Mouse (Mus musculus): ENCODE measurements around the gene Arhgap20.

The Arhgap20 gene

GRCm38 (mm10) chr9:51798251-51798650 is 33.1 kb downstream of the Arhgap20 start:
- in situ Hi-C loops (cut with MseI, MboI), result no loop called here

DNA sequence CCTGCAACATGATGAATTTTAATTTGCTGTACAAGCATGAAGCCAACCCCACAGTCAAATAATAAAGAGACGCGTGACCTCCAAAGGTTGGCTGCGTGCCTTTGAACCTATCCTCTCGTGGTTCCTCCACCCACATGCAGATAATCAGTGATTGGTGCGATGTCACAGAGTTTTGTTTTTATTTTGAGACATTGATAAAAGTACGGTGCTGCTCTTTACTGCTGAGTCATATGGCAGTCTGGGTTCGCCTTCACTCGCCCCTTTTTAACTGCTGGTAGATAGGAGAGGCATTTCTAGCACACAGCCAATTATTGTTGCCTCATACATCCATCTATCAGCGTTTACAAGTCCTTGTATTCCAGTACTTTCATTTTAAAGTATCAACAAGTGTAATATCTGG is 34.0 kb downstream of the Arhgap20 start:
- in situ Hi-C loops (cut with MseI, MboI), result no loop called here

DNA sequence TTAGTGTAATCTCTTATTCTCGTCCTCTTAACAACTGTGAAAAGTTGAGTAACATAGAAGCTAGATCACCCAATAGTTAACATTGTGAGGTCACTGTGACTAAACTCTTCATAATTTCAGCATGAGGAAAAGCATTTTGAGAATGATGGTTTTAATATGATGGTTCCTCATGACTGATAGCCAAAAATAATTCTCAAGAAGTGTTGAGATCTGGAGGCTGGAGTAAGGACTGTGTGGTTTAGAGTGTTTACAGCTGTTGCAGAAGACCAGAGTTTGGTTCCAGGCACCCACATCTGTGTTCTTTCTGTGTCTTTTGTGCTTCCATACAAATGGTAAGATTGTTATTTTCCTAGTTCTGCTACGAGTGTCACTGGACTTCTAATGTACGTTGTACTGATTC is 42.1 kb downstream of the Arhgap20 start:
- in situ Hi-C loops (cut with MseI, MboI), result no loop called here

DNA sequence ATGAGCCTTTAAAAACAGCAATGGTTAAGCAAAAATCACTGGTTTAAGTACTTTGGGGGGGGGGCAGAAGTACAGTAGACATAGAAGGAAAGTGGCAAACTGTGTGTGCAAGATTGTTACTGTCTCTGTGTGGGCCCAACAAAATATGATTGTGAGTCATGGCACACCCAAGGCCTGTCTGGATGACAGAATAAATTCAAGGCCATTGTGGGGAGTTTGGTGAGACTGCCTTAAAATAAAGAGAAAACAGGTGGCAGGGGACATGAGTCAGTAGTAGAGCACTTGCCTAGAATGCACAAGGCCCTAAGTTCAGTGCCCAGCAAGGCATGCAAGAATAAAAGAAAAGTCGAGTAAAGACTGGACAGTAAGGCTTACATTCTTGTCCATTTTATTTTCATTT is 47.8 kb downstream of the Arhgap20 start:
- in situ Hi-C loops (cut with MseI, MboI), result no loop called here

DNA sequence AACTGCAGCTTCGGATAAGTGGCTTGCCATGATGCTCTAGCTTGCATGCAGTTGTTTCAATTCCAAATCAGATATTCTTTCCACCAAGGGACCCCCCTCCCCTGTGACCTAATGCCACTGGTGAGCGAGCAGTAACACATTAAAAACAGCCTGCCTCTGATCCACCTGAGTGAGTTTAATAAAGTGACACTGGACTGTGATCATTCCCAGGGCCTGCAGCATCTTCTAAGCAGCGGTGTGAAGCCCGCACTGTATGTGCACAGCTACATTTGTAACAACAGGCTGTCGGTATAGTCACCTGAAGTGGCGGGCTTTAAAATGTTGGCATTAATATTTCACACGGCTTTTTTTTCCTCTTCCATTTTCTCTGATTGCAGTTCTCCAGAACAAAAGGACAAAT is 59.4 kb downstream of the Arhgap20 start:
- in situ Hi-C loops (cut with MseI, MboI), result no loop called here

- in situ Hi-C loops (cut with MseI, MboI), result no loop called here
These were observed 66.5 kb downstream of the Arhgap20 start for GRCm38 (mm10) chr9:51831596-51831995.

- in situ Hi-C loops (cut with MseI, MboI), result no loop called here
These were observed 67.2 kb downstream of the Arhgap20 start for GRCm38 (mm10) chr9:51832368-51832767.

DNA sequence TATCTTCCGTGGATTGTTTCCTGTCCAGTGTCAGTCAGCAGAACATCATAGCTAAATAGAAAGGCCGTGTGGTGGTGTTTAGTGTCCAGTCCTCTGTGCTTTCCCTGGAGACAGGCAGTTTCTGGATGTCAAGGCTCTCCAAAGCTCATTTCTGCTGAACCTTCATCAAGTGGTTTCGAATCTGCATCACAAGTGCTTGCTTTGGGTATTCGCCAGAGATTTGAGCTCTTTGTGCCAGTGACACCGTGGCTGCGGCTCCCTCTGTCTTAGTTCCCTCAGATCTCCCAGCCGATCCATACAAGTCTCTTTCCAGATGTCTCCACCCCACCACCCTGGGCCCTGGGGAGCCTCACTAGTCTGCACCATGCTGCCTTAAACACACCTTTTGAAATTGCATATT is 72.6 kb downstream of the Arhgap20 start:
- in situ Hi-C loops (cut with MseI, MboI), result no loop called here

- in situ Hi-C loops (cut with MseI, MboI), result no loop called here
These were observed 78.1 kb downstream of the Arhgap20 start for GRCm38 (mm10) chr9:51843216-51843615.

DNA sequence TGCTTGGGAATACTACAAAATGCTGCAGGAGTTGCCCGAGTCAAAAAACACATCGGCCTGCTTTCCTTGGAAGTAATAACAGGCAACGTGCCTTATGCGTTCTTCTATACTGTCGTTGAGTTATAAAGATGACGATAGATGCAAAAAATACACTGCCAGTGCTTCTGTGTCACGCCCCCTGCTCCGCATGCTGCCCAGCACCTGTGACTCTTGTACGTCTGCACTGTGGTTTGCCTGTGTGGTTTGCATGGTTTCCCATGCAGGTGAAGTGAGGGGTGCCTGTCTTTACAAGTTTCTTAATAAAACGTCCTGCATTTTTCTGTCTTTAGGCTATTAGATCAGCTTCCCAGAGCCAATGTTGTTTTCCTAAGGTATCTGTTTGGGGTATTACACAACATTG is 80.7 kb downstream of the Arhgap20 start:
- in situ Hi-C loops (cut with MseI, MboI), result no loop called here

DNA sequence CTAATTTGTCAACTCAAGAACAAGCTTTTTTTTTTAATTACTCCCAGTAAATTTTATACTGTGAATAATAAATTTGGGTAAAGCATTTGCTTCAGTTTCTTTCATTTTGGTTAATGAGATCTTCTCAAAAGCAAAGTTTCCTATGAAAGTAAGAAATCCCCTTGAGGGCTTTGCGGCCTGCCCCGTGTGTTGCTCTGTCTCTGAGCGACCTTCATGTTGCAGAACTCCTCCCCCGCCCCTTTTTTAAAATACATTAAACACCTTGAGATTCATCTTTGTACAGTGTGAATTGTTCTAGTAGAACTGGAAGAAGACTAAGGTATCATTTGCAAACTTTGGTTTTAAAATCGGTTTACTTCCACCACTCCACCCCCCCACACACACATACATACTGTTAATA is 88.6 kb downstream of the Arhgap20 start:
- in situ Hi-C loops (cut with MseI, MboI), result no loop called here

DNA sequence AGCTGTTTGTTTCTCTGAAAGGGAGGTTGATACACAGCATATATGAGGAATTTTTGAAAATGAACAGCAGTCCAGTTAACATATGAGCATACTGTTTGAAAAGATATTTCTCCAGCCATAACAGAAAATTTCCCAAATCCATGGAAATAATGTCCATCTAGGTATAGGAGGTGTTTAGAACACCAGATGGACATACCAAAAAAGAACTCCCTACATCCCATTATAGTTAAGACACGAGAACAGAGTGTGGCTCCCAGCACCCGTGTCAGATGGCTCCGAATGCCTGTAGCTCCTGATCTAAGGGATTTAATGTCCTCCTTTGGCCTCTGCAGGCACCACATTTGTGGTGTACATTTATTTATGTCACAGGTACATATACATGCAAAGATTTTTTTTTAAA is 99.1 kb downstream of the Arhgap20 start:
- in situ Hi-C loops (cut with MseI, MboI), result no loop called here

DNA sequence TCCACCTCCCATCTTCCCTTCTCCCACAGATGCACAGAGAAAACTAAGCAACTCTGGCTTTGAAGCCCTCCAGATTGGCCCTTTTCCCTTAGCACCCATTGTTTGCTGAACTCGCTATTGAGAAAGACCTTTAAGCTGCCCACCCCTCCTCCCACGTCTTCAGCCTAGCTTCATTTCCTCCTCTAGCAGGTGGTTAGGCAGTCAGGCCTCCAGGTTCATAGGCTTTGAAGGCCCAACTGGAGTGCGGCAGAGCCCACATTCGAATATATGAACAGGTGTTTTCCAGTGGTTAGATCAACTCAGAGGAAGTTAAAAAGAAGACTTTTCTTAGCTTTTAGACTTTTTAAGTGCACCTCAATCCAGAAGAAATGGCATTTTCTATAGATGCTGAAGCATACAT is 101.5 kb downstream of the Arhgap20 start:
- in situ Hi-C loops (cut with MseI, MboI), result no loop called here

- in situ Hi-C loops (cut with MseI, MboI), result no loop called here
These were observed 103.9 kb downstream of the Arhgap20 start for GRCm38 (mm10) chr9:51869056-51869455.

DNA sequence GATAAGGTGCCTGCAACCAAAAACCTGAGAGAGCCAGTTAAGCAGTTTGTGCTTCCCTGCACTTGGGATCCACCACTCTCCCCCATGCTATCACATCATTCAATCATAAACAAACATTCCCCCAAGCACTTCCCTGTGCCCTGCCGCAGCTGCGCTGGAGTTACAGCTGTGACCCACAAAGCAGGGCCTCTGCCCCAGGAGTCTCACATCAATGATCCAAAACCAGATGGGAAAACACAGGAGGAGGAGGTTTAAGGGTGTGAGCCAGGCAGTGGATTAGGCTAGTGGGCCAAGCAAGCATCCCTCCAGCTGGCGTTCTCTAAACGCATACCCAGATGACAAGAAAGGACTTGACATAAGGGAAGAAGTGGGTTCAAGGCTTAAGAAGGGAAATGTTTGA is 109.2 kb downstream of the Arhgap20 start:
- in situ Hi-C loops (cut with MseI, MboI), result no loop called here

- in situ Hi-C loops (cut with MseI, MboI), result no loop called here
These were observed 110.4 kb downstream of the Arhgap20 start for GRCm38 (mm10) chr9:51875531-51875930.

DNA sequence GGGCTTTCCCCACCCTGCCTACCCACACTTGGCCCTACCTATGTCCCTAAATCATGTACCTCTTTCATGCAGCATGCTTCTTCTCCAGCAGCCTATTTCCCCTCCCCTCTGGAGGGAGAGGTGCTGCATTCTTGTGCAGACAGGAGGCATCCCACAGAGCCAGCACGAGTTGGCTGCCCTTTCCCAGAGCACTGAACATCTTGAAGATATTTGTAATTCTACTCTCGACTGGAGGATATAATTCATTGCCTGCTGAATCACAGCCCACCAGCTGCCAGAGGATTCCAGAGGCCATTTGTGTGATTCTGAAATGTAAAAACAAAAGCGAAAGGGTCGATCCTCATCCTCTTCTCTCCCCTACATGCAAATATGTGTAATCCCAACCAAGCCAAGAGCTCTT is 116.2 kb downstream of the Arhgap20 start:
- in situ Hi-C loops (cut with MseI, MboI), result no loop called here

- in situ Hi-C loops (cut with MseI, MboI), result no loop called here
These were observed 116.7 kb downstream of the Arhgap20 start for GRCm38 (mm10) chr9:51881881-51882280.

DNA sequence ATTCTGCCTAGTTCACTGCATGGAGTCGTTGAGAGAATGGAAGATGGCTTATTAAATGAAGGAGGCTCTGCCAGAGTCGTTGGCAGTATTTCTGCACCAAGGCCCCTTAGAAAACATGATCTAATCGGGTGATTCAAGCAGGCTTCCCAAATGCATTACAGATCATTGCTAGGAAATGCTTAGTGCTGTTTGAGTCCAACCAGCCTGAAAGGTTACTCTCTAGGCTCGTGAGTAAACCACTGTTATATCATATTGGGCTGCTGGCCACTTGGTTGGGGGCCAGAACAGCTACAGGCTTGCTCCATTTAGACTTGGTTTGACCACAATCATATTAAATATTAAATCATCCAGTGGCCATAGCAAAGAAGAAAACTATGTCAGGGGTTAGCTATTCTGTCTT is 118.2 kb downstream of the Arhgap20 start:
- in situ Hi-C loops (cut with MseI, MboI), result no loop called here

DNA sequence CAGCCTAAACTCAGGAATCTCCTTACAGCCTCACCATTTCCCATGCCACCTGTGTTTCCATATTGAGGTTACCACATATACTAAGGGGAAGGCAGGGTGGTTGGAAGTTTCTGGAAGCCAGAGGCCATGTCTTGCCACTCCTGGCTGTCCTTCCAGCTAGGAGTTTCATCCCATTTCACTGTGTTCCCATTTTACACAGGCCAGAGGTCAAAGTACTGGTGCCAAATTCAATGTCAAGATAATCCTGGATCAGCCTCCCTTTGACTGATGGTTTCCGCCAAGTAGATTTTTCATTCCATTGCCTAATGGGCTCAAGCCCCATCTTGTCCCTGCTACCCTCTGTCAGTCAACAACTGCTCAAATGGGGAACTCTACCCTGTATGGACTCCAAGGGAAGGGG is 127.8 kb downstream of the Arhgap20 start:
- in situ Hi-C loops (cut with MseI, MboI), result no loop called here

Data from mouse trophoblast stem cell (cell line).